Mouse (Mus musculus) lung, postnatal 0 days (tissue): ENCODE measurements around the gene Cflar.

Experiments
- CTCF ChIP-seq: IDR thresholded peaks from 2 replicates; pipeline ENCODE4 v1.5.1; 2016; ENCODE audit warnings: antibody characterized with exemption, mild to moderate bottlenecking
- EP300 ChIP-seq: IDR thresholded peaks from 2 replicates; pipeline ENCODE4 v1.6.1; 2016; ENCODE audit warnings: antibody characterized with exemption, mild to moderate bottlenecking, control low read depth

GRCm38 (mm10) chr1:58712076-58713061, 1.1 kb downstream of the Cflar start:
- no peak for TF ChIP-seq CTCF
- no peak; the same call in none of the 2 replicates for TF ChIP-seq EP300
